Mouse (Mus musculus) monocyte, adult 2 months (primary cell): ENCODE data around the gene Numa1.
"Not testable (repeated sequence)": the region's sequence is repeated elsewhere in the genome, so short reads cannot be mapped to it uniquely, and the experiment has no call there.

Experiments used
- DNase-seq, 2 experiments: peaks; one replicate each; pipeline ENCODE4 v3.0.0; 2022; ENCODE audit warnings: low spot score in 2 of 2, low read depth in 1 of 2

The Numa1 gene

DNA sequence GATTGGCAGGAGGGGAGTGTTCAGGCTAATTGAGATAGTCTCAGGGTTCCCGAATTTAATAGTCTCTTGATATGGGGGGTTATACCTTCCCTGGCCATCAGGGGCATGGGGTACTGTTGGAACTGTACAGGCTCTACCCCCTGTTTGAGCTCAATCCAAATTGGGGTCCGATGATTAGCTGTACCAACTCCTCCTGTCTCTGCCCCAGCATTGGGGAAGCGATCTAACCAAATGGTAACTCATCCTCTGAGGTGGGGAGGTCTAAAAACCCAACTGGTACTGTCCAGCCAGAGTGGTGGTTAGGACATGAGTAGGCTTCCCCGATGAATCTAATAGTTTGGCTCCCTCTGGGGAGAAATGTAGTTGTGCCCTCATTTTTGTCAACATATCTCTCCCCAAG lies 3.1 kb downstream of the Numa1 start:
- no peak for DNase-seq

GRCm38 (mm10) chr7:101937569-101937968 lies 3.7 kb downstream of the Numa1 start:
- no peak for DNase-seq

- DNase-seq: no peak
Measured at GRCm38 (mm10) chr7:101938348-101938747, 4.4 kb downstream of the Numa1 start.

DNA sequence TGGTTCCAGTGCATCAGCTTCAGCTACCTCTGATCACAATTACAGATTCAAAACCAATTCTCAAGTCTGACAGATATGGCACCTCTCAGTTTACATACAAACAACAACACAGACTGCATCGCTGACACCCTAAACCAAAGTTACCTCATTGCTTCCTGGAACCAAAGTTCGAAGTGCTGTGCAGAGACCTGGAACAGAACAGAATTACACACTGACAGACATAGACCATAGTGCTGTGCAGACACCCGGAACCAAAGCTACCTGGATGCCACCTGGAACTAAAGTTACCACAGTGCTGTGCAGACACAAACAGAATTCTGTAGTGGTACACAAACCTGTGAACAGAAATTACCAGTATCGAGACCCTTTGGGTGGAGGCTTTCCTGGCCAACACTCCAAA lies 5.8 kb downstream of the Numa1 start:
- DNase-seq: no peak

- not testable (repeated sequence) for DNase-seq
Measured at GRCm38 (mm10) chr7:101949008-101949407, 15.1 kb downstream of the Numa1 start.

DNA sequence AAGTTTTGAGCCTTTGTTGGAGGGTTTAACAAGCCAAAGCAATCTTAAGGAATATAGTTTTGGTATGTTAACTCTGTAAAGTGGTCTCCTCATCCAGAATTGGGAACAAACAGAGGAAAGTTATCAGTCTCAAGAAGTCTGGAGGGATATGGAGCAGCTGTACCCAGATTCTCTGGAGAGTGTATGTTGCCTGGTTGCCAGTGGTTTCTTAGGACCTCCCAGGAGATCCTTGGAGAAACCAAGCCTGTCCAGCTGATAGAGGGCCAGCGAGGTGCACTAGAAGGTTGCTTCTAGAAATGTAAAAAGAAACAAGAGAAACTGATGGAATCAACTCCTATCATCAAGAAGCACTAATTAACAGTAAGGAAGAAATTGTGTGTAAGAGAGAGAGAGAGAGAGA lies 17.7 kb downstream of the Numa1 start:
- no peak for DNase-seq

DNA sequence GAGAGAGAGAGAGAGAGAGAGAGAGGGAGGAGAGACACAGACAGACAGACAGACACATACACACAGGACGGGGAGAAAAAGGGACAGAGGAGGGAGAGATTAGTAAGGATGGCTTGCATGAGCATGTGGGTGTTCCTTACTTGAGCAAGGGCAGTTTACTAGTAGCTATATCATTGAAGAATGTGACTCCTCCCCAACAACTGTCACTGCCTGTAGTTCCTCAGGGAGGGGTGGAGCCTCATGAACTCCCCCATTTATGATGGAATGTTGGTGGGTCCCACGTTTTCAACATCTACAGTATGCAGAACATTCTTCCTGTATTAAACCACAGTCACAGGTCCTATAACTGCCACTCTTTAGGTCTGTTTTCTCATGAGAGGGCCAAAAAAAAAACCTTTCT lies 18.2 kb downstream of the Numa1 start:
- DNase-seq: no peak

- no peak for DNase-seq
Measured at GRCm38 (mm10) chr7:101954163-101954562, 20.3 kb downstream of the Numa1 start.

DNA sequence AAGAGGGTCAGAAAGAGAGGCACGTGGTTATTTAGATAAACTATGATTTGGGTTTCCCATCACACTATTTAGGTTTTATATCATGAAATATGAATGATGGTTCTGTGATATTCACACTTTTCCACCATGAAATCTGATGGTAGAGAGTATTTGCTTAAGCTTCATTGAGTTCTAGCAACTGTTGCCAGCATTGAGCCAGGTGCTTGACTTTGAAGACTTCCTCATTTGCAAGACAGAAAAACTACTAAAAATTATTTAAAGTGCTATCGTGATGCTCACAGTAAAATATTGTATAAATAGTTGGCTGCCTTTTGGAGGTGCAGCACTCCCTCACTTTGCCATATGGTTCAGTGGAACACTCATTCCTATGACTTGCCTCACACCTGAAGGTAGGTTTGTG lies 21.4 kb downstream of the Numa1 start:
- no peak for DNase-seq

DNA sequence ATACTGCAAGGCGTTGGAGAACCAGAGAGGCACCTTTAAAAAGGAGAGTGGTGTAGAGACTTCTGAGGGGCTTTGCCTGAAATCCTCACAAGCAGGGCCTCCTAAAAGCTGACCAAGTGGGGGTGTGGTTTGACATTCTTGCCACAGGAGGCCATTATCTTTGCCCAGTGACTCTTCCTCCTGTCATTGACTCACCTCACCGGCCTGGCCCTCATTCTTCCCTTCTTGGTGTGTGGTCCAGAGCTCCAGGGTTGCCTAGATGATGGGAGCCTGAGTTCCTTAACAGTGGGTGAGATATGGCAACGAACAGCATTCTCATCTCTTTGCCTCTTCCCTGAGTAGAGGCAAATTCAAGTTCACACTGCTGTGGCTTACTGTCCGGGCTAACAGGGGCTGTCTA lies 22.0 kb downstream of the Numa1 start:
- no peak for DNase-seq

DNA sequence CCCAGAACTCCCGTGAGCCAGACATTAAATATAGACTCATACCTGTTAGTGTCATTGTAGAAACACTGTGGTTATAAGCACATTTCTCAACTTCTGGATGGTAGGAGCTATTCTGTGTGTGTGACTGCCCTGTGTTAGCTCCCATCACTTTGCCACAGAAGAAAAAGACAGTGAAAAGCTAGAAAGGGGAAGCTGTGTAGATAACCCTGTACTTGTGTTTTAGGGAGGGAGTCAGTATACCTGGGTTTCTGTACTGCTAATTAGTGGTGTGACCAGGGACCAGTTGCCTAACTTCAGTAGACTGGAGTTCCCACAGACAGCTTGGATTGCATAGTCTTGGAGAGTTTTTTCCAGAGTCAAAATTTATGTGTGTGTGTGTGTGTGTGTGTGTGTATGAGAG lies 22.6 kb downstream of the Numa1 start:
- no peak for DNase-seq

DNA sequence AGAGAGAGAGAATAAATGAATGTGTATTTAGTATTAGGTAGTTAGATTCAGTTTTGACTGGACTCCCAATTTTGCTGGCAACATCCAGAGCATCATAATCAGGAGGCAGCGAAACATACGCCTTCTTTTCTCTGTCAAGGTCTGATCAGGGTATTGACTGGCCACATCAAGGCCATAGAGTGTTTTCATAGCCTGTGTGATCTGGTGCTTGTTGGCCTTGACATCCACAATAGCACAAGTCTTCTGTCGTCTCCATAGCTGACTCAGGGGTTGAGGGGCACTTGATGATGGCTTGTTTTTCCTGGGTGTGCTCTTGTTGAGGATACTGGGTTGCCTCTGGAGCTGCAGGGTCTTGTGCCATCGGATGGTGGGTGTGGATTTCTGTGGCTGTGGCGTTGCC lies 23.0 kb downstream of the Numa1 start:
- no peak for DNase-seq

- DNase-seq: no peak
Measured at GRCm38 (mm10) chr7:101962829-101963228, 28.9 kb downstream of the Numa1 start.

- no peak for DNase-seq
Measured at GRCm38 (mm10) chr7:101963621-101964020, 29.7 kb downstream of the Numa1 start.

GRCm38 (mm10) chr7:101964551-101964950 lies 30.6 kb downstream of the Numa1 start:
- no peak for DNase-seq

DNA sequence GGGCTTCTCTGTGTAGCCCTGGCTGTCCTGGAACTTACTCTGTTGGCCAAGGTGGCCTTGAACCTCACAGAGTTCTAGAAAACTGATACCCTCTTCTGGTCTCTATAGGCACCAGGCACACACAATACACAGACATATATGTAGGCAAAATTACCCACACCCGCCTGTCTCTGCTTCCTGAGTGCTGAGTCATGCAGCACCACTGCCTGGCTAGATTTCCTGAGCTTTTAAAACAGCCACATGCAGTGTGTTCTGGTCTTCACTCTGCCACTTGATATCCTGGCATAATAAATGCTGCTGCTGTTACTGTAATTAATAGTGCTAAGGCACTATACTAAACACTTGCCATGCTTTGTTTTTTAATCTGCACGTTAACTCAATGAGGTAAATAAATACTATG lies 31.7 kb downstream of the Numa1 start:
- no peak for DNase-seq

- no peak for DNase-seq
Measured at GRCm38 (mm10) chr7:101967256-101967655, 33.3 kb downstream of the Numa1 start.

DNA sequence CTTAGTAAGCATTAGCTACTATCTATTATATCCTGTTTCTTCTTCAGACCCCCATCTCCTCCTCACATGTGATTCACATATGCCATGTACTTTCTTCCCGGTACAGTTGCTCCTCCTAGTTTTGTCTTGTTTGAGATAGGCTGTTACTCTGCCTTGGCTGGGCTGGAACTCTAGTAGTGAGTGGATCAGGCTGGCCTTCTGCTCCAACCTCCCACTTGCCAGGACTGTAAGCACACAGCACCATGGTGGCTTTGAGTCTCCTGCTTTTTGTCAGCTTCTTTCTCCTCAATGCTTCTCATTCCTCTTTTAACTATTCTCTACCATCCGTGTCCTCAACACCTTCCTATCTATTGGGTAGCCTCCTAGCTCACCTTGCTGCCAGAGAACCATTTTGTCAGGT lies 34.8 kb downstream of the Numa1 start:
- no peak for DNase-seq

DNA sequence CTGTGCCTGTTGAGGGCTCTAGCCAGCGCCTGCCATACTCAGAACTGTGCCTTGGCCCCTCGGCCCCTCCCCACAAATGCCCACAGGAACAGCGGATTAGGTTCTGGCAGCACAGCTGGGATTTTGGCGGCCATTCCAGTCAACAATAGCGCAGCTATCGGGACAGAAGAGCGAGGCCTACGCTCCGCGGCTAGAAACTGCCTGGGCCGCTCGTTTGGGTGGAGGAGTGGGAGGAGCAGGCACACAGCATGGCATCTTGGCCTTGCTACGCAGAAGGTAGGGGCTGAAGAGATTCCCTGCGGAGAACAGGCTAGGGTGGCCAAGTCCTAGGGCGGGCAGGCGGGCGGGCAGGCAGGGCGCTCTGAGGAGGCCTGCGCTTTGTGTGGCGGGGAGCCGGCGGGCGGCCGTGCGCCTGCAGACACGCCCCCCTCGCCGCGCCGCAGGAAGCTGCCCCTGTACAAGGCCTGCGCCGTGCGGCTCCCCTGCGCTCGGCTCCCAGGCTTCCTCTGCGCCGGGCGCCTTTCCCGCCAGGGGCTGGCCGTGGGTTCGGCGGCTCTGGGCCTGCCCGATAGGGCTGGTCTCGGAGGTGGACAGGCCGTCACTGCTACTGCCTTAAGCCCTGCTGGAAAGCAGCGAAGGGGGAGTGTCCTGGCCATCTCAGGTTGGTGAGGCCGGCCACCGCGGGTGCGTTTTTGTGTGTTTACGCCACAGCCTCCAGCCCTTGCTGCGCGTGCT lies 36.0 kb downstream of the Numa1 start:
- peak; percentile 30 to 63 for DNase-seq

DNA sequence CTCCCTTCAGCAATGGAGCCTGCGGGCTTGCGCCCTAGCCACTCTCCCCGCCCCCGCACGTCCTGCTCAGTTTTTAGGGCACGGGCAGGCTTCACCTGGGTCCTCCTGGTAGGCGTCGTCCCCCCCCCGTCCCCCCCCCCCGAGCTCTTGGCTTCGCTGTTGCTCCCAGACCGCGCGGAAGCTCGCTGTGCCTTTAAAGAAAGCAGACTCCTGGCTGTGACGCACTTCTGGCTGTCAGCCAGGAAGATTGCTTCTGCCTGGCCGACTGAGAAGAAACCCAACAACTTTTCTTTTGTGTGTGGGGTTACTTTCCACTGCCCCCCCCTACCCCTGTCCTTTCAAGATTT lies 36.5 kb downstream of the Numa1 start:
- peak; percentile 46 to 63 for DNase-seq

GRCm38 (mm10) chr7:101970821-101971461 lies 37.0 kb downstream of the Numa1 start:
- peak in 1 of 2 experiments; percentile 37 for DNase-seq

DNA sequence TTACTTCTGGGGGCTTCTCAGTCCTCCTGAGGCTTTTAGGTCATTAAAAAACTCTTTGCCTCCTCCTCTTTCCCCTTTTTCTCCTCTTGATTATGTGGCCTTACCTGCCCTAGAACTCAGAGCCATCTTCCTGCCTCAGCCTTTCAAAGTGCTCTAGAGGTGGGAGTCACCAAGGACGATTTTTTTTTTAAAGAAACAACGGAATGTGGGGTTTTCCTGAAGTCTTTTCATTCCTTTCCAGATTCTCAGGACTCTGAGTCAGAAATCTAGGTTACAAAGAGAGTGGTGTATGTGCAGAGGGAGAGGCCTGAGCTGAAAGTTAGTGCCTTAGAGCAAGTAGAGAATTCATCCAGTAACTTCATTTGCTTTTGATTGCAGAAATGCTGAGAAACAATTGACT lies 37.8 kb downstream of the Numa1 start:
- DNase-seq: no peak

- no peak for DNase-seq
Measured at GRCm38 (mm10) chr7:101973730-101974129, 39.8 kb downstream of the Numa1 start.
